Mouse (Mus musculus): Measurements from ENCODE around the gene Zfp459.

DNA sequence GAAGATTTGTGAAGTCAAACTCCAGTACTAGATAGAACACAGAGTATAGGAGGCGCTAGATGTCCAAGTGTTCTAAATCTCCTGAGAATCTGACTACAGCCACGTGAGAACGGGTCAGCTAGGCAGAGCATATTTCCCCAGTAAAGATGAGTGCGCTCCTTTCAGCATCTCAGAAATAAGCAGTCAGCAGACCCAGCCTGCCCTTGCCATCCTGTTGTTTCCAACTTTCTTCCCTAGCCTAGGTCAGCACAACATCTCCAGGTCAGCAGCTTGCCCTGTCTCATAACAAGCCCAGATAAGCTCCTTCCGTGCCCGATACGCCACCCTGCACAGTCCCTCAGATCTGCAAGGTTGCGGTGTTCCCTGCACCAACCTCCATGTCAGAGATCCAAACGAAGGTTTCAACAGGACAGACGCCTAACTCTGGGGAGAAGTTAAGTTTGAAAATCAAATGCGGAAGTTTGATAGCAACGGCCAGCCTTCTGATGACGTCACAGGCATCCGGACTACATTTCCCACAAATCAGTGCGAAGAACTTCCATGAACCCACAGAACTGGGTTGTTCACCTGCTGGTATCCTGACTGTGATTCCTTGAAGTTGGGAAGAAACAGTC, 61.0 kb downstream of the Zfp459 start, which contains the start of the genes Gm28044 and Zfp953:
- TF ChIP-seq CTCF (IDR thresholded peaks at IDR 0.05; ENCODE audit: control insufficient read depth, insufficient read depth, low read length): no peak; the same call in 1 of the 2 replicates
- no peak for TF ChIP-seq POLR2A (IDR thresholded peaks at IDR 0.05; ENCODE audit: borderline replicate concordance, control insufficient read depth, low read depth, low read length)
